Mouse (Mus musculus): Measurements from ENCODE around the gene Cers3.

Cers3 gene

GRCm38 (mm10) chr7:66840008-66840719 lies 96.9 kb downstream of the Cers3 start:
- DNase-seq (ENCODE audit: low read depth, low spot score): peak; percentile 37

GRCm38 (mm10) chr7:66841165-66841564 lies 97.9 kb downstream of the Cers3 start:
- no peak for DNase-seq (ENCODE audit: low read depth, low spot score)

- peak; percentile 36 for DNase-seq (ENCODE audit: low read depth, low spot score)
Measured at GRCm38 (mm10) chr7:66842021-66842420, 98.7 kb downstream of the Cers3 start.

GRCm38 (mm10) chr7:66843846-66844245 lies 100.5 kb downstream of the Cers3 start:
- DNase-seq (ENCODE audit: low read depth, low spot score): no peak

GRCm38 (mm10) chr7:66846582-66846981 lies 103.3 kb downstream of the Cers3 start:
- no peak for DNase-seq (ENCODE audit: low read depth, low spot score)

GRCm38 (mm10) chr7:66847299-66847698 lies 104.0 kb downstream of the Cers3 start:
- DNase-seq (ENCODE audit: low read depth, low spot score): no peak

GRCm38 (mm10) chr7:66849316-66849715 lies 106.0 kb downstream of the Cers3 start:
- DNase-seq (ENCODE audit: low read depth, low spot score): no peak

DNA sequence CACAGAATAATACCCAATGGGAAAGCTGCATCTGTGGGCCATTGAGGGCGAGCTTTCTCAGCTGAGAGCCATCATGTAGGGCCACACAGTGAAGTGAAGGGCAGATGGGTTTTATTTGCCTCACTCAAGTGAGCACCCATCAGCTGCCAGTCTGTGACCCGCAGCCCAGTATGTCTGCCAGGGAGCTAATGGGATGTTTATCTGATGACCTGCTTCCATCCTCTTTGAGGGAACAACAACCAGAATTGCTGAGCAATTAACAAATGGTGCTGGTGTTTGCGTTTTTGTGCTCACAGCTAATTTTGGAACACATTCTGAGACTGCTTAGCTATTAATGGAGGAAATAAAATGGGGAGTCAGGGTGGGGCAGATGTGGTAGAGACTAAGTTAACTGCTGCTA lies 108.9 kb downstream of the Cers3 start:
- no peak for DNase-seq (ENCODE audit: low read depth, low spot score)

GRCm38 (mm10) chr7:66857610-66858009 lies 114.3 kb downstream of the Cers3 start:
- no peak for DNase-seq (ENCODE audit: low read depth, low spot score)

- DNase-seq (ENCODE audit: low read depth, low spot score): no peak
Measured at GRCm38 (mm10) chr7:66858247-66859075, 115.2 kb downstream of the Cers3 start.

DNA sequence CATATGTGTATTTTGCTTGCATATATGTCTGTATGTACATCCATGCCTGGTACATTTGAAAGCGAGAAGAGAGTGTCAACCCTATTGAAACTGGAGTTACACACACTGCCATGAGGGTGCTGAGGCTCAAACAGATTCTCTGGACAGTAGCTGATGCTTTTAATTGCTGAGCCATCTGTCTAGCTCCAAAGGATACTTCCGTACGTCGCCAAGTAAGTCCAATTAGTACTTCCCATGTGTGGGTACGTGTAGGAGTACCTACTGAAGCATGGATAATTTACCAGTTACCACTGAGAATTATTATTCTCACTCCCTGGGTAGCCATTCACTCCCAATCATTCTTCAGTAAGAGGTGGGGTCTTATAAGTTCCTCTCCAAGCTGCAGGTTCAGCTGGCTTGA lies 115.9 kb downstream of the Cers3 start:
- DNase-seq (ENCODE audit: low read depth, low spot score): no peak

- DNase-seq (ENCODE audit: low read depth, low spot score): no peak
Measured at GRCm38 (mm10) chr7:66866944-66867718, 123.8 kb downstream of the Cers3 start.

- DNase-seq (ENCODE audit: low read depth, low spot score): no peak
Measured at GRCm38 (mm10) chr7:66867719-66868501, 124.6 kb downstream of the Cers3 start.

DNA sequence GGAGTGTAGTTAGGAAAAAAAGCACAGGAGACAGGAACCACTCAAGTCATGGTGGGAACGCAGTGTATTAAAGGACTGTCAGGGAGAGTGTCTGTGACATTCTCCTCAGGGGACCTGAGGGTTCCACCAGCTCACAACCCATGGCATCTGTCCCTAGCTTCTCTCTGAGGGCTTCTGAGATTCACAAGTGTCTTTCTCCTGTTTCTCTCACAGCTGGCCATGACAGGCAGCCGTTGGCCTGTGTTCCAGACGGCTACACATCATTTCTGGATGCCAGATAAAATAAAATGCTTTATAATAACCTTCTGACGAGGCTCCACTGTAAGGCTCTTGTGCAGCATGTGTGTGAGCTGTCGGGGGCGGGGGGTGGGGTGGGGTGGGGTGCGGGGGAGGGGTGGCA lies 128.2 kb downstream of the Cers3 start:
- no peak for DNase-seq (ENCODE audit: low read depth, low spot score)

GRCm38 (mm10) chr7:66871940-66872511 lies 128.7 kb downstream of the Cers3 start:
- no peak for DNase-seq (ENCODE audit: low read depth, low spot score)

GRCm38 (mm10) chr7:66873235-66873634 lies 129.9 kb downstream of the Cers3 start:
- no peak for DNase-seq (ENCODE audit: low read depth, low spot score)
